Mouse (Mus musculus) adrenal gland, postnatal 14 days (tissue): ENCODE results near the gene Efs. TPM values are rescaled to one million over a fixed set of nuclear protein-coding genes. Genes with fewer than 3 reads are reported as not detected.

Experiments
- DNase-seq: peaks from one replicate; pipeline ENCODE4 v3.0.0; 2021; ENCODE audit warnings: mixed read lengths
- total RNA-seq: library from RNA; stranded (reverse); gene quantifications from 2 replicates; pipeline ENCODE4 v1.2.3, GENCODE M21; 2021

Efs gene
- total RNA-seq, 1 experiment from 2014 or later = 3.1 TPM

GRCm38 (mm10) chr14:54924641-54925348, 1.1 kb downstream of the Efs start:
- DNase-seq = peak; percentile 58

DNA sequence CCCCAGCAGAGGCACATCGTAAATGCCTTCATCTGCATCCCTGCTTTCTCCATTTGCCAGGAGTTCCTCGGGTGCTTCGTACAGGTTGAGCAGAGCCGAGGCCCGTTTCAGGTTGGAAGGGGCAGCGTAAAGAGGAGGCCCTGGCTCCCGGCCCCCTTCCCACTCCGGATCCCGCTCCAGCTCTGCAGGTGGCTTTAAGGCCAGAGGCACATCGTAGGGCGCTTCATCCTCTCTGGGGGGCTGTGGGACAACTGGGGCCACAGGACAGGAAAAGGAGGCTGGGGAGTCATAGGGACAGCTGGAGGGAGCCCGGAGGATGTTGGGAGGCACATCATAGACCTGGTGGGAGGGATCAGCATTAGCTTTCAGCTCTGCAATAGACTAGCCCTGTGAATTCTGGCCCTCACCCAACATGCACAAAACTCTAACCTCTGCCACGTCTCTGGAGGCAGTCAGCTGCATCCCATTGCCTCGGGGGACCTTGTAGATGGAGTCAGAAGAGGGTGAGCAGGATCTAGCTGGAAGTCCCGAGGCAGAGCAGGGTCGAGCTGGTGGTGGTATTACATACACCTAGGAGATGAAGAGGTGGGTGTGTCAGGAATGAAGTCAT, 5.7 kb downstream of the Efs start:
- no peak for DNase-seq

DNA sequence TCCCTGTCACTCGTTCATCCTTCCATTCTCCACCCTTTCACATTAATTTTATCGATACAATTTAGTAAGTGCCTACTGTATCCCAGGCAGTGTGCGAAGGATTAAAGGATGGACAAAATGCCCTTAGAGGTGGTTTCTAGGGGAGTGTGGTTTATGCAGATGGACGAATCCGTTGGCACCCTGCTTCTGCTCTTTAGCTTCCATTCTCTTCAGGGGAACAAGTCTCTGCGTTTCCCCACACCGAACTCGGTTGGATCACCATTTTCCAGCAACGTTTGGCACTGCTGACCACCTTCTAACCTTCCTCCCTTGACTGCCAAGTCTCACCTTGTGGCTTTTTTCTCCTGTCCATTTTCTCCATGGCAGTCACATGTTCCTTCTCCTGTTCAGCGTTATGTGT, 12.6 kb downstream of the Efs start:
- no peak for DNase-seq

DNA sequence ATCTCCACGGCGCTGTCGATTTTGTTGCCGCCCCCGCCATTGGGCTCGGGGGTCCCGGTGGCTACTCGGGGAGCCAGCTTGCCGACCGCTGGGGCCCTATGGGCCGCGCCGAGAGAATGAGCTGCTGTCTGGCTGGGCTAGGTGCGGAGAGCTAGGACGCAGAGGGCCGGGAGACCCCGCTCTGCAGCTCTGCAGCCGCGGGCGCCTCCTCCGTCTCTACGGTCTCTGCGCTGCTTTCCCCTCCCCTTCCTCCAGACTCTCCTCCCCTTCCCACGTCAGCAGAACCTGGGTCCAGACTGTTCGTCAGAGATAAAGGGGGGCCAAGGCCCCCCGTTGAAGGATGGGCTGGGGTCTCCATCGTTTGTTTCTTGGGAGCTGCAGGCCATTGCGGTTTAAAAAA, 13.0 kb downstream of the Efs start, which contains the start of gene Slc22a17:
Gene Slc22a17, minus strand, starts transcription at position 247 of the 400 bp plus-strand sequence.
- DNase-seq = peak; percentile 74

DNA sequence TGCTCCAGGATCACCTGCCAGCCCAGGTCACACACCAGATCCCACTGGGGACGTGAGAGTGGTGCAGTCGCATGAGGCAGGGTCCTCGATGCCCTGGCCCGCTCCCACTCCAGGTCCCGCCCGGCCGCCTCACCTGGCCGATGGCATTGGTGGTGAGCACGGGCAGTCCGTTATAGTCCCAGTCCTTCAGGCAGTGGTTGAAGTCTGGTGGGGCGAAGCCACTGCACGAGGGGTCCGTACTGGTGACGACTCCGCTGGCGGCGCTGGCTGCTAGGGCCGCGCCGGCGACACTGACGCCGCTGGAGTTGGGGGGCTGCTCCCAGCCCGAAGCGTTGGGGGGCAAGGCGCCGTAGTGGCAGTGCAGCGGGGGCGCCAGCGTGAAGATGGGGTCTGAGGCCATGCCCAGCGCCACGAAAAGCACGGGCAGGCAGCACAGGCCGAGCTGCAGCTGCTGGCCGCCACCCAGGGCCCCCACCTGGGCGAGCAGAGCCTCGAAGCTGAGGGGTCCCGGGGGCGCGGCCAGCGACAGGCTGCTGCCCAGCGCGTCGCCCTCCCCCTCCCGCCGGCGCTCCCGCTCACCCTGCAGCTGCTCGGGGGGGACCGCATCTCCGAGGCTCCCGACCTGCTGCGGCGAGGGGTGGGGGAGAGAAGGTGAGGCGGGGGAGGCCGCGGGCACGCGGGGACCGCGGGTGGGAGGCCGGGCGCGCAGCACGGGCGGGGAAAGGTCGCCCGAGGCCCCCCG, 13.6 kb downstream of the Efs start:
- DNase-seq = peak; percentile 49

- no peak for DNase-seq
These were observed 17.2 kb downstream of the Efs start for GRCm38 (mm10) chr14:54908682-54909081.

GRCm38 (mm10) chr14:54903641-54904040, 22.3 kb downstream of the Efs start:
- no peak for DNase-seq

DNA sequence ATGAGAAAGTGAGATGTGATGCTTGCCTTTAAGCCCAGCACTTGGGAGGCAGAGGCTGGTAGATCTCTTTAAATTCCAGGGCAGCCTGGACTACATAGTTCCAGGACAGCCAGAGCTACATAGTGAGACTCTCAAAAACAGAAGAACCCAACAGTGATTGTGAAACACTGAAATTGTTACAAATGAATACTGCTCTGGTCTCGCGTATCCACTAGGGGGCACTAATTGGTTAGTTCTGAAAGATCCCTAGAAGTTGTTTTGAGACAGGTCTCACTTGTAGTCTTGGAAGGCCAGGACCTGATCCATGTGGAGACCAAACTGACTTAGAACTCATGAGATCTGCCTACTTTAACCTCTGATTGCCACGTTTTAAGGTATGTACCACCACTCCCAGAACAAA, 25.5 kb downstream of the Efs start:
- DNase-seq = peak; percentile 74

DNA sequence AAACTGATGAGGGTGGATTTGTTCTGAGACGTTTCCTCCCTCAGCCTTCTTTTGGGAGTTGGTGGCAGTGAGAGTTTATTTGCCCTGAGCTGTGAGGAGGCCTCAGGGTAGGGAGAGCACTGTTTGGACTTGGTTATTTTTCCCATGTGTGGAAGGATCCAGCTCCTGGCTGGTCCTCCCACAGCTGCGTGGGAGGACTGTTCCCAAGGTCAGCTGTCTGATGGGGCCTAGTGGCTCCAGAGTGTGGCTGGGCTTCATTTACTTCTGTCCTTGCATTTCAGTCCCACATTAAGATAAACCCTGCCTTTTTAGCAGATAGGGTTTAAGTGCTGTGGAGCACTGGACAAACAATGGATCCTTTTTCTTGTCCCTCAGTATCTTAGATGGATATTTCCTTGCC, 28.5 kb downstream of the Efs start:
- no peak for DNase-seq

DNA sequence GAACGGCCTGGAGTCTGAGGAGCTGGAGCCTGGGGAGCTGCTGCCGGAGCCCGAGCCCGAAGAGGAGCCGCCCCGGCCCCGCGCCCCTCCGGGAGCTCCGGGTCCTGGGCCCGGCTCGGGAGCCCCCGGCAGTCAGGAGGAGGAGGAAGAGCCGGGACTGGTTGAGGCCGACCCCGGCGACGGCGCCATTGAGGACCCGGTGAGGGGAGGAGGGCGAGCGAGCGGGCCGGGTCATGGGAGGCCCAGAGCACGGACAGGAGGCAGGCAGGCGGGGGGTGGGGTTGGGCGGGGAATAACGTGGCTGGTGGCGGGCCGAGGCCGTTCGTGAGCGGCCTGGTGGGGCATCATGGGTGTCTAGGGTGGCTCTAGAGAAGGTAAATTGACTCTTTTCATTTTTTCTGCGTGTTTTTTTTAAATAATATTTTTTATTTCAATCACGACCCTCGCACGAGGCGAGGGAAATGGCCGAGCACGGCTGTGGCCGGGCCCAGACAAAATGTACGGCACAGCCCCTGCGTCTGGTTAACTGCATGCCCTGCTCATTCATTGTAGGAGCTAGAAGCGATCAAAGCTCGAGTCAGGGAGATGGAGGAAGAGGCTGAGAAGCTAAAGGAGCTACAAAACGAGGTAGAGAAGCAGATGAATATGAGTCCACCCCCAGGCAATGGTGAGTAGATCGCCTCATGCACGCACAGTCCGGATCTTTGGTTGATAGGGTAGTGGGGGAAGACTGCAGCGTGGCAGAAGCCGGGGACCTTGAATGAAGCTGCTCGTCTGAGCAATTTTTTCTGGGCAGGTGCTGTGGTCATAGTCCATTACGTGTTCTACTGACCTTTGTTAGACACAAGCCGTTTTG, 31.4 kb downstream of the Efs start:
- peak; percentile 83 for DNase-seq

DNA sequence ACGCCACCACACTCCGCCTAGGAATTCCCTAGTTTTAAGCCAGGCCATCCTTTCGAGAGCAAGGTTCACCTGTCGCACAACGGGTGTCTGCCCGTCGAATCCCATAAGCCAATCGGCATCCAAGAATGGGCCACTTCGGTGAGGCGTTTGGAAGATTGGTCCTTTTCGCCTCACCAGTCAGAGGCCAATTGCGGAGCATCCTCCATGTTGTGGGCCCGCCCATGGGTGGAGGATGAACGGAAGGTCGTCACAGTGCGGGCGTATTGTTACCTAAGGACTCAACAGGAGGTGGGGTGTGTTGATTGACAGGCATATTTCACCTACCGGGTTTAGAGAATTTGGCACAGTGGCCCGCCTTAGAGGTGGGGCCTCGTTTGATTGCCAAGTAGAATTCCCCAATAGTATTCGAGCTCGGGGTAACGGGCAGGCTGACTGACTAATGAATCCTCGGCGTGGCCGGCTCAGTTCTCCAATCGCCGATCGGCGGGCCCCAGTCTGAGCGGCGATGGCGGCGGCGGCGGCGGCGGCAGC, 32.2 kb downstream of the Efs start:
- DNase-seq = peak; percentile 97

DNA sequence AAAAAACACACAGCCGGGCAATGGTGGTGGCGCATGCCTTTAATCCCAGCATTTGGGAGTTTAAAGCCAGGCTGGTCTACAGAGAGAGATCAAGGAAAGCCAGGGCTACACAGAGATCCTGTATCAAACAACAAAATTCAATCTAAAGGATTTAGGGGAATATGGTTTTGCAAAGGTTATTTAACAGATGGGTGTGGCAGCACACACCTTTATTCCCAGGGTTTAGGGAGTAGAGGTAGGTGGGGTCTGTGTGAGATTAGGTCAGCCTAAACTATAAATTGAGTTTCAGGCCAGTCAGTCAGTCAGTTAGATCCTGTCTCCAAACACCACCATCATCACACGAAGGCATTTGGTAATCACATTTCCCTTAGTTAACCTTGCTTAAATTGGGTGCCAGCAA, 33.7 kb downstream of the Efs start, which contains the start of gene Pabpn1:
Gene Pabpn1, plus strand, starts transcription at position 301 of the 400 bp plus-strand sequence.
- no peak for DNase-seq

DNA sequence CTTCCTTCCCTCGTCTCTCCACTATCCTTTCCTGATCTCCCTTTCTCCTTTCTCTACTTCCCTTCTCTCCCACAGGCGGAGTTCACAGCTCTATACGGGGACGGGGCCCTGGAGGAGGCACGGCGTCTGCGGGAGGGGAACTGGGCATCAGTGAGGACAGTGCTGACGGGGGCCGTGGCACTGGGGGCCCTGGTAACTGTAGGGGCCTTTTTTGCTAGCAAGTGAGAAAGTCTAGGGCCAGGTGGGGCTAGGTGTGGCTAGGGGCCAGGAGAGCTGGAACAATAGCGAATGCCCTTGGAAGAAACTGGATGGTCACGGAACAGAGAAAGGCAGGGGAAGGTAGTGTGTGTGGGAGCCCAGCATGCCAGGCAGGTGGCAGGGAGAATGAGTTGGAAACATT, 40.6 kb downstream of the Efs start:
- DNase-seq = no peak

DNA sequence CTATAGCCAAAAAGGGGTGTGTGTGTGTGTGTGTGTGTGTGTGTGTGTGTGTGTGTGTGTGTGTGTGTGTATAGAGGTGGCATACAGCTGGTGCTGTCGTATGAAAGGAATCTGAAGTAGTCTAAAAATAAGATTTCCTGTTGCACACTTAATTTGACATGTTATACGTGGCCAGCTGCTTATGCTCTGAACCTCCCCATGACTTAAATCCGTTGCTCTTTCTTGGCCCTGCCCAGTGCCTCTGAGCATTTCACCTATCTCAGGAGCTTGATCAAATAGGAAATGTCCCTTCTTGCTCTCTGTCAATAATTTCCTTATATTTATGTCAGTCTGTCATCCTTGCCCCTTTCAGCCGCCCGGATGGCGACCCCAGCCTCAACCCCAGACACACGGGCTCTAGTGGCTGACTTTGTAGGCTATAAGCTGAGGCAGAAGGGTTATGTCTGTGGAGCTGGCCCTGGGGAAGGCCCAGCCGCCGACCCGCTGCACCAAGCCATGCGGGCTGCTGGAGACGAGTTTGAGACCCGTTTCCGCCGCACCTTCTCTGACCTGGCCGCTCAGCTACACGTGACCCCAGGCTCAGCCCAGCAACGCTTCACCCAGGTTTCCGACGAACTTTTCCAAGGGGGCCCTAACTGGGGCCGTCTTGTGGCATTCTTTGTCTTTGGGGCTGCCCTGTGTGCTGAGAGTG, 41.8 kb downstream of the Efs start:
- no peak for DNase-seq

GRCm38 (mm10) chr14:54883154-54884021, 42.5 kb downstream of the Efs start, which contains the start of the genes Bcl2l2 and Gm20521:
TSS of gene Bcl2l2 (plus strand) at chr14:54883377.
TSS of gene Gm20521 (plus strand) at chr14:54883441.
- peak; percentile 96 for DNase-seq

GRCm38 (mm10) chr14:54877048-54877715, 48.7 kb downstream of the Efs start, which contains the start of gene Ppp1r3e:
TSS of gene Ppp1r3e (minus strand) at chr14:54877550.
- peak; percentile 86 for DNase-seq

GRCm38 (mm10) chr14:54876539-54877047, 49.3 kb downstream of the Efs start:
- peak; percentile 96 for DNase-seq

- DNase-seq = peak; percentile 41
These were observed 49.9 kb downstream of the Efs start for GRCm38 (mm10) chr14:54875844-54876538.

DNA sequence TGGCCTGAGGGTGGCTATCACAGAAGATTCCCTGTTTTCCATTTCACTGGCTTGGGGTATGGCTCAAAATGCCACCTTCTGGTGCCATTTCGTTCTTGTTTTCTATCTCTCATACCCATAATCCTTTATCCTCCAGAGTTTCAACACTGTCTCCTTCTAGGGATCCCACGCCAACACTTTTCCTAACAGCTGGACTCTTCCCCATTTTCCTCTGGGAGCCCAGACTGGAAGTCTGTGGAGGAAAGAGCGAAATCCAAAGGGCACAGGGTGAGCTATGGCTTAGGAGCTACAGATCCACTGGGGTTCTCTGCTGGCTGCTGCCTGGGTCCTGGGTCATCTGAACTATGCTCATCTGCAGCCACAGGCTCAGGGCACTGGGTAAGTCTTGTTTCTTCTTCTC, 51.8 kb downstream of the Efs start:
- no peak for DNase-seq
